Mouse (Mus musculus) G1E (cell line): ENCODE data around the gene Ctcf. TPM values are rescaled to one million over a fixed set of nuclear protein-coding genes. Genes with fewer than 3 reads are reported as not detected.
A peak's percentile ranks its signal among the peaks of the same experiment; 100 is the strongest.

Experiments used
- ATAC-seq: 2 replicates; pipeline ENCODE4 v1.8.0; 2016; ENCODE audit warnings: mild to moderate bottlenecking; ENCODE audit not compliant: insufficient number of reproducible peaks, poor library complexity, low FRiP score, severe bottlenecking; ENCODE audit errors: extremely low read depth
- DNase-seq: peaks from one replicate; pipeline ENCODE4 v3.0.0; 2012; ENCODE audit warnings: low spot score
- H3K27me3 ChIP-seq: 2 replicates; pipeline ENCODE4 v1.6.1; 2012; ENCODE audit warnings: mild to moderate bottlenecking, low read length, inconsistent platforms; ENCODE audit not compliant: insufficient read depth
- H3K36me3 ChIP-seq: replicated peaks from 2 replicates; pipeline ENCODE3; 2012; ENCODE audit warnings: mild to moderate bottlenecking, inconsistent platforms
- H3K4me1 ChIP-seq: 2 replicates; pipeline ENCODE4 v1.6.1; 2012; ENCODE audit warnings: low read depth, low read length, inconsistent platforms, mixed read lengths; ENCODE audit not compliant: insufficient read depth
- H3K4me3 ChIP-seq: 2 replicates; pipeline ENCODE4 v1.5.1; 2012; ENCODE audit warnings: low read depth, mild to moderate bottlenecking, inconsistent platforms, low read length, moderate library complexity, mixed read lengths
- H3K9me3 ChIP-seq: replicated peaks from 2 replicates; pipeline ENCODE4 v1.6.1; 2012; ENCODE audit warnings: inconsistent platforms
- CTCF ChIP-seq: IDR thresholded peaks from 2 replicates; pipeline ENCODE4 v1.5.1; 2012; ENCODE audit warnings: low read depth, low read length, inconsistent platforms, mixed read lengths
- GATA1 ChIP-seq: IDR thresholded peaks from 2 replicates; pipeline ENCODE4 v1.6.1; 2012; ENCODE audit warnings: borderline replicate concordance, low read length, inconsistent platforms, mixed read lengths
- GATA2 ChIP-seq: IDR thresholded peaks from 2 replicates; pipeline ENCODE4 v1.6.1; 2012; ENCODE audit warnings: low read depth, low read length, inconsistent platforms, borderline replicate concordance
- POLR2AphosphoS5 ChIP-seq: IDR thresholded peaks from 2 replicates; pipeline ENCODE4 v1.6.1; 2012; ENCODE audit warnings: low read depth, low read length, inconsistent platforms; ENCODE audit not compliant: insufficient replicate concordance
- TAL1 ChIP-seq: conservative IDR thresholded peaks from 2 replicates; pipeline ENCODE4 v1.6.1; 2012; ENCODE audit warnings: low read depth, low read length, inconsistent platforms, mixed read lengths
- polyA plus RNA-seq: library from polyadenylated mRNA; stranded (reverse); fragments of >175 nt; gene quantifications from 2 replicates; pipeline ENCODE4 v1.2.3, GENCODE M21; 2012
- total RNA-seq, 2 experiments: library from RNA; stranded (forward) in 1 of 2; stranded (reverse) in 1 of 2; fragments of 200-1000 nt in 1 of 2; fragments of >200 nt in 1 of 2; fragmentation: Nextera tagmentation in 1 of 2; gene quantifications; 2 replicates each; pipeline ENCODE4 v1.2.3; 2014 to 2017

The Ctcf gene
- total and polyA plus RNA-seq, 3 experiments: 78.9 to 155 (median 133) TPM

DNA sequence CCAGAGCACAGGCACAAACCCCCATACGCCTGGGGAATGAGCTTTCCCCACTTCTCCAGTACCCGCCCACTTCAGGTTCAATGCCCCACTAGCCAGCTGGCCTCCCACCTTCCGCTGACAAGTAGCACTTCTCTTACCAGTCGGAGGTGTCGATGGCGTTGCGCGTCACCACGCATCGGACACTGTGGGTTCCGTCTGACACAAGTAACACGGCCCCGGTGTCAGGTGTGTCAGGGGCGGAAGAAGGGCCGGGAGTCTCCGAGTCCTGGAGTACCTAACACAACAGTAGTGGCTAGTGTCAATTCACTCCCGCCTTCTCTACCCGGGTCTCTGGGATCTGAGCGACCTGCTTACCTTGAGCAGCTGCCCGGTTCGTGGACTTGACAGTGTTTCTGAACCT is 64.2 kb downstream of the Ctcf start:
- DNase-seq (peak; percentile 77), ATAC-seq (peak; percentile 42)
- Histone ChIP-seq H3K36me3 (peaks cover 83% of the 10 kb centered on the region), H3K4me1 (peaks cover 49% of the 10 kb centered on the region), H3K9me3 (no peaks in the 10 kb centered on the region), H3K27me3 (no peaks in the 10 kb centered on the region), H3K4me3 (peak overlapping the region; percentile 79)
- TF ChIP-seq GATA1 (no peak), POLR2AphosphoS5 (no peak), CTCF (no peak), GATA2 (no peak), TAL1 (no peak)

- Histone ChIP-seq H3K27me3 (no peaks in the 10 kb centered on the region), H3K4me1 (peaks cover 53% of the 10 kb centered on the region), H3K4me3 (peak within 1 kb of the TSS; percentile 79), H3K36me3 (peaks cover 83% of the 10 kb centered on the region), H3K9me3 (no peaks in the 10 kb centered on the region)
- ATAC-seq (peak; percentile 74), DNase-seq (peak; percentile 99)
- TF ChIP-seq TAL1: no peak
- TF ChIP-seq GATA1: no peak
- TF ChIP-seq CTCF: no peak
- TF ChIP-seq POLR2AphosphoS5: no peak
- TF ChIP-seq GATA2: no peak
Observed at GRCm38 (mm10) chr8:105700966-105701824, 64.8 kb downstream of the Ctcf start, which contains the start of the genes Acd and Pard6a. TSS of gene Acd (minus strand) at chr8:105701102. TSS of gene Pard6a (plus strand) at chr8:105701148.

DNA sequence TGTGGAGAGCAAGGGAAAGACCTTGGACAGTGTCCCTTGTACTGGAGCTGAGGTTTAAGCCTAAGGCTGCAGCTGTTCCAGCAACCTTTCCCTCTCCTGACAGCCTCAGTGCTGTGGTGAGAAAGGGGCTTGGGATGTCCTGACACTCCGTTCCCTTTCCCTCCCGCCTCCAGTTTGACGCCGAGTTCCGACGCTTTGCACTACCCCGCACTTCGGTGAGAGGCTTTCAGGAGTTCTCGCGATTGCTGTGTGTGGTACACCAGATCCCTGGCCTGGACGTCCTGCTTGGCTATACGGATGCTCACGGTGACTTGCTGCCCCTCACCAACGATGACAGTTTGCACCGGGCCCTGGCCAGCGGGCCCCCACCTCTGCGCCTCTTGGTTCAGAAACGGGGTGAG is 65.6 kb downstream of the Ctcf start:
- H3K9me3 ChIP-seq: no peaks in the 10 kb centered on the region
- H3K36me3 ChIP-seq: peaks cover 79% of the 10 kb centered on the region
- peak overlapping the region; percentile 79 for H3K4me3 ChIP-seq
- peaks cover 56% of the 10 kb centered on the region for H3K4me1 ChIP-seq
- no peak for ATAC-seq
- H3K27me3 ChIP-seq: no peaks in the 10 kb centered on the region
- 0 out of 2 replicates have a peak, but pooled peaks have one; percentile 46 for TF ChIP-seq POLR2AphosphoS5
- no peak for TF ChIP-seq TAL1
- TF ChIP-seq CTCF: no peak
- no peak for TF ChIP-seq GATA2
- no peak for TF ChIP-seq GATA1
- no peak for DNase-seq

GRCm38 (mm10) chr8:105702731-105703415 is 66.5 kb downstream of the Ctcf start:
- no peaks in the 10 kb centered on the region for H3K27me3 ChIP-seq
- H3K4me3 ChIP-seq: no peak overlapping the region
- H3K4me1 ChIP-seq: peaks cover 64% of the 10 kb centered on the region
- no peak for TF ChIP-seq GATA1
- no peak for TF ChIP-seq POLR2AphosphoS5
- no peak for TF ChIP-seq CTCF
- no peak for TF ChIP-seq GATA2
- no peak for TF ChIP-seq TAL1
- DNase-seq (no peak), ATAC-seq (no peak)
- peaks cover 70% of the 10 kb centered on the region for H3K36me3 ChIP-seq
- H3K9me3 ChIP-seq: no peaks in the 10 kb centered on the region

DNA sequence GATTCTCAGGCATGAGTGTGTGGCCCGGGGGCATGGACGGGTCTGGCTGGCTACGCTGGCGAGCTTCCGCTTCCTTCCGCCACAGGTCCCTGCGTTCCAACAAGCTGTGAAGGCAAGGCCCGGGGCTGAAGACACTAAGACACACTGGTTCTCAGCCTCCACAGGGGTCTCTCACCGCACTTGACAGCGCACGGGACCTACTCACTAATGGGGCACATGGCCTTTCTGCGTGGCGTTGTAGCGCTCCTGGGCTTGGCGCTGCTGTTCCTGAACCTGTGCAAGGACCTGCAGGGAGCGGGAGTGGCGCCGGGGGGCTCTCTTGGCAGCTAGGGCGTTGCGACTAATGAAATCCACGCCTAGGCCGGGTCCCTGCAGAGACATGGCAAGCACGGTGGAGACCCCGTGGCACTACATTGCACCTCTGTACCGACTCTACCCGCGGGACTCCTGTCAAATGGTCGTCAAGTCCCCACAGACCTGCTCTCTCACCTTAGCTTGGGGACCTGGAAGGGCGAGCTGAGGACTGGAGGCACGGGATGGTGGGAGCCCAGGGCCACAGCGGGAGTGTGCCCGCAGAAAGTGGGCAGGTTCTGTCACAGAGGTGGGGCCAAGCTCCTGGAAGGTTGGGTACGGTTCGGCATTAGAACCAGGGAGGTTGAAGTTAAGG is 67.9 kb downstream of the Ctcf start:
- no peak for ATAC-seq
- DNase-seq: no peak
- no peak overlapping the region for H3K4me3 ChIP-seq
- peaks cover 70% of the 10 kb centered on the region for H3K4me1 ChIP-seq
- H3K9me3 ChIP-seq: no peaks in the 10 kb centered on the region
- no peaks in the 10 kb centered on the region for H3K27me3 ChIP-seq
- TF ChIP-seq GATA2 (no peak), POLR2AphosphoS5 (no peak), TAL1 (no peak), GATA1 (no peak), CTCF (no peak)
- peaks cover 57% of the 10 kb centered on the region for H3K36me3 ChIP-seq
